Mouse (Mus musculus) liver, embryonic 14.5 days (tissue): ENCODE measurements at regions not wholly inside any gene's neighbourhood (a gene's known extent, or its start where the extent isn't known, plus 50 kb on each side); places are given as distances from the start of the nearest gene placed in this dataset.

Experiments used
- CTCF ChIP-seq: IDR thresholded peaks from 2 replicates; pipeline ENCODE4 v1.5.1; 2016; ENCODE audit warnings: antibody characterized with exemption, low read depth, control low read depth
- EP300 ChIP-seq: IDR thresholded peaks from 2 replicates; pipeline ENCODE4 v1.6.1; 2016; ENCODE audit warnings: antibody characterized with exemption, low read depth

GRCm38 (mm10) chr13:52756005-52756404, 173.0 kb downstream of the Syk start:
- no peak for TF ChIP-seq CTCF
- no peak for TF ChIP-seq EP300
